Mouse (Mus musculus) CH12.LX (cell line): ENCODE measurements around the gene Ccdc36. TPM values are rescaled to one million over a fixed set of nuclear protein-coding genes. Genes with fewer than 3 reads are reported as not detected.

Experiments used
- DNase-seq: peaks from one replicate; pipeline ENCODE4 v3.0.0-alpha.2; 2013; ENCODE audit errors: extremely low read depth
- H3K27ac ChIP-seq: 2 replicates; pipeline ENCODE4 v1.5.1; 2012; ENCODE audit warnings: low read depth, mild to moderate bottlenecking, control low read depth, moderate library complexity; ENCODE audit not compliant: insufficient read depth
- H3K27me3 ChIP-seq: replicated peaks from 2 replicates; pipeline ENCODE3; 2012; ENCODE audit warnings: inconsistent platforms
- H3K36me3 ChIP-seq, 2 experiments: replicated peaks in 1 of 2; 2 replicates each; pipeline versions ENCODE3 to v1.6.1; 2012; ENCODE audit warnings: inconsistent platforms in 1 of 2, low read length in 1 of 2, mild to moderate bottlenecking in 1 of 2, mixed read lengths in 1 of 2, moderate library complexity in 1 of 2; ENCODE audit not compliant: control insufficient read depth in 1 of 2, insufficient read depth in 1 of 2
- H3K4me1 ChIP-seq, 2 experiments: 2 replicates each; pipeline ENCODE4 v1.6.1; 2012; ENCODE audit warnings: inconsistent platforms in 1 of 2, moderate library complexity in 1 of 2; ENCODE audit not compliant: insufficient read depth in 2 of 2, control insufficient read depth in 1 of 2
- H3K4me2 ChIP-seq: 2 replicates; pipeline ENCODE4 v1.6.1; 2012; ENCODE audit warnings: low read depth, mild to moderate bottlenecking, control low read depth; ENCODE audit not compliant: poor library complexity, insufficient read depth, severe bottlenecking
- H3K4me3 ChIP-seq, 3 experiments: fragments of 150-350 bp in 1 of 3; sonication (generic) in 1 of 3; replicated peaks in 1 of 3; 2 replicates each; pipeline versions ENCODE3 to v1.5.1; 2011 to 2012; ENCODE audit warnings: low read depth in 2 of 3, low read length in 2 of 3, mild to moderate bottlenecking in 2 of 3, moderate library complexity in 2 of 3, control low read depth in 1 of 3, improper control_type of control experiment in 1 of 3, inconsistent platforms in 1 of 3, mixed read lengths in 1 of 3; ENCODE audit not compliant: poor library complexity in 1 of 3
- H3K79me2 ChIP-seq: replicated peaks from 2 replicates; pipeline ENCODE4 v1.6.1; 2012; ENCODE audit warnings: mild to moderate bottlenecking, moderate library complexity; ENCODE audit not compliant: control insufficient read depth, poor library complexity, insufficient read depth, severe bottlenecking; ENCODE audit errors: extremely low read depth
- H3K9ac ChIP-seq: 2 replicates; pipeline ENCODE4 v1.6.1; 2012; ENCODE audit warnings: low read depth, mild to moderate bottlenecking, control low read depth, moderate library complexity; ENCODE audit not compliant: insufficient read depth
- H3K9me3 ChIP-seq: replicated peaks from 2 replicates; pipeline ENCODE3; 2012; ENCODE audit warnings: low read length, inconsistent platforms, mixed read lengths
- BHLHE40 ChIP-seq: IDR thresholded peaks from 2 replicates; pipeline ENCODE4 v1.6.1; 2011; ENCODE audit warnings: mild to moderate bottlenecking, low read depth, low read length, improper control_type of control experiment
- CHD1 ChIP-seq: IDR thresholded peaks from 2 replicates; pipeline ENCODE4 v1.6.1; 2012; ENCODE audit warnings: low read depth, low read length, improper control_type of control experiment, inconsistent platforms
- CTCF ChIP-seq, 2 experiments: IDR thresholded peaks in 1 of 2; conservative IDR thresholded peaks in 1 of 2; 2 replicates each; pipeline ENCODE4 v1.5.1; 2011 to 2012; ENCODE audit warnings: low read depth in 2 of 2, low read length in 2 of 2, improper control_type of control experiment in 1 of 2, inconsistent platforms in 1 of 2, mild to moderate bottlenecking in 1 of 2, moderate library complexity in 1 of 2
- EP300 ChIP-seq: IDR thresholded peaks from 2 replicates; pipeline ENCODE4 v1.6.1; 2011; ENCODE audit warnings: low read length, improper control_type of control experiment
- HCFC1 ChIP-seq: IDR thresholded peaks from 2 replicates; pipeline ENCODE4 v1.6.1; 2012; ENCODE audit warnings: low read depth, mild to moderate bottlenecking, inconsistent platforms, low read length, improper control_type of control experiment
- IRF4 ChIP-seq: IDR thresholded peaks from 2 replicates; pipeline ENCODE4 v1.6.1; 2014; ENCODE audit warnings: low read depth, mild to moderate bottlenecking, inconsistent platforms, low read length, improper control_type of control experiment
- KAT2A ChIP-seq: IDR thresholded peaks from 2 replicates; pipeline ENCODE4 v1.6.1; 2012; ENCODE audit warnings: low read length, improper control_type of control experiment, inconsistent platforms; ENCODE audit not compliant: insufficient replicate concordance
- MAFK ChIP-seq: IDR thresholded peaks from 2 replicates; pipeline ENCODE4 v1.6.1; 2011; ENCODE audit warnings: low read length, improper control_type of control experiment; ENCODE audit not compliant: insufficient replicate concordance
- MAX ChIP-seq: IDR thresholded peaks from 2 replicates; pipeline ENCODE4 v1.6.1; 2011; ENCODE audit warnings: low read length, improper control_type of control experiment
- NRF1 ChIP-seq: IDR thresholded peaks from 2 replicates; pipeline ENCODE4 v1.6.1; 2014; ENCODE audit warnings: low read depth, mild to moderate bottlenecking, inconsistent platforms, low read length, improper control_type of control experiment, moderate library complexity
- PAX5 ChIP-seq: IDR thresholded peaks from 2 replicates; pipeline ENCODE4 v1.6.1; 2012; ENCODE audit warnings: low read length, inconsistent platforms, mixed read lengths
- POLR2A ChIP-seq: IDR thresholded peaks from 2 replicates; pipeline ENCODE4 v1.6.1; 2011; ENCODE audit warnings: low read depth, mild to moderate bottlenecking, improper control_type of control experiment, low read length
- RAD21 ChIP-seq: IDR thresholded peaks from 2 replicates; pipeline ENCODE4 v1.6.1; 2011; ENCODE audit warnings: low read depth, mild to moderate bottlenecking, low read length, improper control_type of control experiment, moderate library complexity
- RCOR1 ChIP-seq: conservative IDR thresholded peaks from 2 replicates; pipeline ENCODE4 v1.6.1; 2012; ENCODE audit warnings: low read depth, mild to moderate bottlenecking, inconsistent platforms, low read length, improper control_type of control experiment
- SIN3A ChIP-seq: IDR thresholded peaks from 2 replicates; pipeline ENCODE4 v1.6.1; 2012; ENCODE audit warnings: low read length, improper control_type of control experiment, inconsistent platforms
- USF1 ChIP-seq: IDR thresholded peaks from 2 replicates; pipeline ENCODE4 v1.6.1; 2014; ENCODE audit warnings: low read depth, mild to moderate bottlenecking, inconsistent platforms, low read length, improper control_type of control experiment
- ZC3H11A ChIP-seq: IDR thresholded peaks from 2 replicates; pipeline ENCODE4 v1.6.1; 2012; ENCODE audit warnings: low read depth, mild to moderate bottlenecking, inconsistent platforms, low read length, improper control_type of control experiment
- dilution Hi-C: fragments of 300-500 bp; cut with MboI; formaldehyde crosslinking; loops from 2 replicates; pipeline ENCODE4 v1.14.3; 2020; ENCODE audit warnings: low sequenced_read_pairs; ENCODE audit not compliant: extremely low pct_unique_long_range_greater_than_20kb, extremely low pct_ligation_motif_present
- in situ Hi-C: fragments of 300-500 bp; cut with MboI; formaldehyde crosslinking; loops from 3 replicates; pipeline ENCODE4 v1.14.3; 2019; ENCODE audit warnings: low sequenced_read_pairs, low pct_ligation_motif_present, low pct_unique_long_range_greater_than_20kb, mixed read lengths
- polyA plus RNA-seq: library from polyadenylated mRNA; unstranded; fragments of >175 nt; gene quantifications from 2 replicates; pipeline ENCODE4 v1.2.1, GENCODE M21; 2012; ENCODE audit warnings: low read depth; ENCODE audit not compliant: insufficient read length
- total RNA-seq, 2 experiments: library from RNA; depleted of rRNA; stranded (reverse); fragments of 300-350 nt in 1 of 2; fragments of >200 nt in 1 of 2; gene quantifications; 2 replicates each; pipeline ENCODE4 v1.2.3; 2012 to 2014

Gene Ccdc36
- total and polyA plus RNA-seq, 3 experiments, result 0.04 to 0.13 (median 0.13) TPM

DNA sequence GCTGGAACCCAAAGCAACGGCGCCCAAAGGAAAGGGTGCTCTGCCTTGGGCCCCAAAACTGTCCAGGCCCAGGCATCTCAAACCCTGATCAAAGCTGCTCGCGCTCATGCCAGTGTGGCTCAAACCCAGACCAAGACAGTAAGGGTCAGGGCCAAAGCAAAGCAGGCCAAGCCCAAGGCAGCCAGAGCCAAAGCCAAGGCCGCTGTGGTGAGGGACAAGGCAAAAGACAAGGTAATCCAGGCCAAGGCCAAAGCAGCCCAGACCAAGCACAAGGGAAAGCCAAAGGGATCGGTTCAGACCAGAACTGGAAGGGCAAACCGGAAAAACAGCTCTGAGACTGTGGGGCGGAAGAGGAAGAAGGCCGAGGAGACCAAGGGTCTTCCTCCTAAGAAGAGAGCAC, 35.4 kb upstream of the Ccdc36 start:
- Histone ChIP-seq H3K27me3 (no peaks in the 10 kb centered on the region), H3K4me3 (no peak overlapping the region), H3K79me2 (peaks cover 21% of the 10 kb centered on the region), H3K4me2 (no peak overlapping the region), H3K36me3 (peaks cover 19 to 49% of the 10 kb centered on the region in 2 experiments), H3K9me3 (no peaks in the 10 kb centered on the region), H3K27ac (no peak overlapping the region), H3K9ac (no peak overlapping the region), H3K4me1 (peaks cover 10 to 24% of the 10 kb centered on the region in 2 experiments)
- DNase-seq, result no peak
- no peak for TF ChIP-seq RAD21
- no peak for TF ChIP-seq HCFC1
- no peak for TF ChIP-seq NRF1
- no peak for TF ChIP-seq CHD1
- no peak for TF ChIP-seq RCOR1
- no peak for TF ChIP-seq CTCF (conservative IDR thresholded peaks at IDR 0.05 in 1 of 2, IDR thresholded peaks at IDR 0.05 in 1 of 2; ENCODE audit: low read depth in 2 of 2, low read length in 2 of 2)
- no peak for TF ChIP-seq MAX
- TF ChIP-seq POLR2A, result no peak
- dilution Hi-C loops, result no loop called here
- in situ Hi-C loops, result no loop called here

DNA sequence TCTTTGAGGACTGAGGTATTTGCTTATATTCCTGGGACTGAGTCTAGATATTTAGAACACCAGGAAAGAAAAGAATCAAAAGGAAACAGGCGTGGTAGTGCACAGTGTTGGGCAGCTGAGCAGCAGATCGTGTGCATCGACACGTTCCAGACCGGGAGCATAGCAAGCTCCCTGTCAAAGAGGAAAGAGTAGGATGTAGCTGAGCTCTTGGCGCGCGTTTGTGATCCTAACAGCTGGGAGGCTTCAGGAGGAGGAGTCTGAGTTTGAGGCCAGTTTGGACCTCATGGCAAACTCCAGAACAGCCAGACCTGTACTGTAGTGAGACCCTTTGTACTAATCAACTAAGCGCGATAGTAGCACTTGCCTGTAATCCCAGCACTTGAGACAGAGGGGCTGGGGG, 33.9 kb upstream of the Ccdc36 start:
- peaks cover 10 to 24% of the 10 kb centered on the region in 2 experiments for H3K4me1 ChIP-seq
- in situ Hi-C loops, result no loop called here
- H3K79me2 ChIP-seq, result peaks cover 21% of the 10 kb centered on the region
- H3K9ac ChIP-seq, result no peak overlapping the region
- no peaks in the 10 kb centered on the region for H3K27me3 ChIP-seq
- no peak overlapping the region for H3K4me2 ChIP-seq
- dilution Hi-C loops, result no loop called here
- no peak overlapping the region for H3K27ac ChIP-seq
- H3K36me3 ChIP-seq, result peaks cover 19 to 49% of the 10 kb centered on the region in 2 experiments
- no peaks in the 10 kb centered on the region for H3K9me3 ChIP-seq
- TF ChIP-seq BHLHE40, result no peak
- no peak for TF ChIP-seq MAFK
- no peak for TF ChIP-seq PAX5
- TF ChIP-seq IRF4, result no peak
- TF ChIP-seq CTCF (conservative IDR thresholded peaks at IDR 0.05 in 1 of 2, IDR thresholded peaks at IDR 0.05 in 1 of 2; ENCODE audit: low read depth in 2 of 2, low read length in 2 of 2), result no peak
- TF ChIP-seq SIN3A, result no peak
- DNase-seq, result no peak
- H3K4me3 ChIP-seq, result no peak overlapping the region

DNA sequence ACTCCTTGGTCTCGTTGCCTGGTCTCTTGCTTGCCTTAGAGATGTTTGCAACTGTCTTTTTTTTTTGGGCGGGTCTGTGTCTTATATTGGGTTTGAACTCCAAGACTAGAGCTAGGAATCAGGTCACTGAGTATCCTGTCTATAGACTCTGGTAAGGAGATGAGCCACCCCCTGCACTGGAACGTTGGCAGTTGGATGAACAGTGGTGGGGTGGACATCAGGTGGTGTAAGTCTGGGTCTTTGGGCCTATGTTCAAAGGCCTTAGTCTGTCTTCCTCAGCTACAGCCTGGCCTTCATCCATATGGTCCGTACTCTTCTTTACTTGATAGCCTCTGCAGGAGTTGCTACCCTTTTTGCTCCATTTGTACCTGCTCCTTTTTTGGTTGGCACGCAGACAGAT, 33.4 kb upstream of the Ccdc36 start:
- Histone ChIP-seq H3K4me2 (peak overlapping the region; percentile 92), H3K4me1 (peaks cover 10 to 24% of the 10 kb centered on the region in 2 experiments), H3K9me3 (no peaks in the 10 kb centered on the region)
- TF ChIP-seq EP300 (no peak), HCFC1 (no peak), KAT2A (no peak), PAX5 (no peak), USF1 (no peak), ZC3H11A (no peak)
- TF ChIP-seq, all 38 proteins: peak for 0
- H3K27ac ChIP-seq, result no peak overlapping the region
- H3K27me3 ChIP-seq, result no peaks in the 10 kb centered on the region
- H3K4me3 ChIP-seq, result peak overlapping the region; percentile 69 to 84 (median 83)
- peak overlapping the region; percentile 85 for H3K9ac ChIP-seq
- DNase-seq, result no peak
- in situ Hi-C loops (no loop called here), dilution Hi-C loops (no loop called here)
- H3K79me2 ChIP-seq, result peaks cover 21% of the 10 kb centered on the region
- H3K36me3 ChIP-seq, result peaks cover 19 to 46% of the 10 kb centered on the region in 2 experiments
